Mouse (Mus musculus): ENCODE data around the gene Wars. TPM values are rescaled to one million over a fixed set of nuclear protein-coding genes. Genes with fewer than 3 reads are reported as not detected.

Wars gene
- polyA plus RNA-seq, 1 experiment: 65.8 TPM

- no peak overlapping the region for H3ac ChIP-seq (ENCODE audit: control insufficient read depth, insufficient read length, low read depth)
- H3K79me3 ChIP-seq (ENCODE audit: low read depth): no peaks in the 10 kb centered on the region
- H3K4me3 ChIP-seq (ENCODE audit: insufficient read depth, poor library complexity, severe bottlenecking): no peak overlapping the region
- H3K36me3 ChIP-seq (ENCODE audit: control insufficient read depth, insufficient read depth): no peaks in the 10 kb centered on the region
- no peaks in the 10 kb centered on the region for H3K27me3 ChIP-seq (ENCODE audit: control insufficient read depth, insufficient read depth, insufficient read length)
- no peak for TF ChIP-seq CEBPB (IDR thresholded peaks at IDR 0.05; ENCODE audit: low read depth)
- TF ChIP-seq CTCF (IDR thresholded peaks at IDR 0.05; ENCODE audit: control insufficient read depth, insufficient read depth, insufficient read length): no peak
- TF ChIP-seq USF1 (IDR thresholded peaks at IDR 0.05; ENCODE audit: low read depth): no peak
- TF ChIP-seq MYOD1 (IDR thresholded peaks at IDR 0.05; ENCODE audit: control insufficient read depth, insufficient read length, low read depth): no peak
- TF ChIP-seq MAX (IDR thresholded peaks at IDR 0.05): no peak
- TF ChIP-seq FOSL1 (IDR thresholded peaks at IDR 0.05; ENCODE audit: insufficient read depth, low read length, poor library complexity, severe bottlenecking): no peak
- no peak for TF ChIP-seq MYOG (IDR thresholded peaks at IDR 0.05; ENCODE audit: control insufficient read depth, extremely low read depth, insufficient read length)
- no peaks in the 10 kb centered on the region for H3K79me2 ChIP-seq (ENCODE audit: control insufficient read depth, insufficient read depth)
Measured at GRCm38 (mm10) chr12:108905620-108906302, 11.8 kb upstream of the Wars start.

- Histone ChIP-seq H3K36me3 (ENCODE audit: control insufficient read depth, insufficient read depth) (no peaks in the 10 kb centered on the region), H3K79me2 (ENCODE audit: control insufficient read depth, insufficient read depth) (no peaks in the 10 kb centered on the region), H3K79me3 (ENCODE audit: low read depth) (no peaks in the 10 kb centered on the region), H3K4me3 (ENCODE audit: insufficient read depth, poor library complexity, severe bottlenecking) (no peak overlapping the region), H3ac (ENCODE audit: control insufficient read depth, insufficient read length, low read depth) (no peak overlapping the region), H3K27me3 (ENCODE audit: control insufficient read depth, insufficient read depth, insufficient read length) (no peaks in the 10 kb centered on the region)
- TF ChIP-seq MAX (IDR thresholded peaks at IDR 0.05) (no peak), MYOG (IDR thresholded peaks at IDR 0.05; ENCODE audit: control insufficient read depth, extremely low read depth, insufficient read length) (no peak), MYOD1 (IDR thresholded peaks at IDR 0.05; ENCODE audit: control insufficient read depth, insufficient read length, low read depth) (no peak), CTCF (IDR thresholded peaks at IDR 0.05; ENCODE audit: control insufficient read depth, insufficient read depth, insufficient read length) (no peak), CEBPB (IDR thresholded peaks at IDR 0.05; ENCODE audit: low read depth) (no peak), USF1 (IDR thresholded peaks at IDR 0.05; ENCODE audit: low read depth) (no peak), FOSL1 (IDR thresholded peaks at IDR 0.05; ENCODE audit: insufficient read depth, low read length, poor library complexity, severe bottlenecking) (no peak)
Measured at GRCm38 (mm10) chr12:108904276-108904653, 10.3 kb upstream of the Wars start.

GRCm38 (mm10) chr12:108903600-108904275 lies 9.8 kb upstream of the Wars start:
- Histone ChIP-seq H3ac (ENCODE audit: control insufficient read depth, insufficient read length, low read depth) (no peak overlapping the region), H3K4me3 (ENCODE audit: insufficient read depth, poor library complexity, severe bottlenecking) (no peak overlapping the region), H3K27me3 (ENCODE audit: control insufficient read depth, insufficient read depth, insufficient read length) (no peaks in the 10 kb centered on the region), H3K36me3 (ENCODE audit: control insufficient read depth, insufficient read depth) (peaks cover 1% of the 10 kb centered on the region), H3K79me2 (ENCODE audit: control insufficient read depth, insufficient read depth) (no peaks in the 10 kb centered on the region), H3K79me3 (ENCODE audit: low read depth) (no peaks in the 10 kb centered on the region)
- TF ChIP-seq MYOG (IDR thresholded peaks at IDR 0.05; ENCODE audit: control insufficient read depth, extremely low read depth, insufficient read length): no peak
- peak; percentile 35 for TF ChIP-seq CTCF (IDR thresholded peaks at IDR 0.05; ENCODE audit: control insufficient read depth, insufficient read depth, insufficient read length)
- TF ChIP-seq USF1 (IDR thresholded peaks at IDR 0.05; ENCODE audit: low read depth): no peak
- TF ChIP-seq CEBPB (IDR thresholded peaks at IDR 0.05; ENCODE audit: low read depth): no peak
- peak; percentile 83 for TF ChIP-seq MYOD1 (IDR thresholded peaks at IDR 0.05; ENCODE audit: control insufficient read depth, insufficient read length, low read depth)
- TF ChIP-seq FOSL1 (IDR thresholded peaks at IDR 0.05; ENCODE audit: insufficient read depth, low read length, poor library complexity, severe bottlenecking): no peak

GRCm38 (mm10) chr12:108902940-108903339 lies 9.0 kb upstream of the Wars start:
- TF ChIP-seq CTCF (IDR thresholded peaks at IDR 0.05; ENCODE audit: control insufficient read depth, insufficient read depth, insufficient read length) (peak; percentile 87), MYOG (IDR thresholded peaks at IDR 0.05; ENCODE audit: control insufficient read depth, extremely low read depth, insufficient read length) (no peak), MAX (IDR thresholded peaks at IDR 0.05) (no peak), FOSL1 (IDR thresholded peaks at IDR 0.05; ENCODE audit: insufficient read depth, low read length, poor library complexity, severe bottlenecking) (no peak)
- peaks cover 9% of the 10 kb centered on the region for H3K36me3 ChIP-seq (ENCODE audit: control insufficient read depth, insufficient read depth)
- H3K79me3 ChIP-seq (ENCODE audit: low read depth): no peaks in the 10 kb centered on the region
- H3K79me2 ChIP-seq (ENCODE audit: control insufficient read depth, insufficient read depth): no peaks in the 10 kb centered on the region
- no peak overlapping the region for H3K4me3 ChIP-seq (ENCODE audit: insufficient read depth, poor library complexity, severe bottlenecking)
- no peaks in the 10 kb centered on the region for H3K27me3 ChIP-seq (ENCODE audit: control insufficient read depth, insufficient read depth, insufficient read length)
- H3ac ChIP-seq (ENCODE audit: control insufficient read depth, insufficient read length, low read depth): no peak overlapping the region

GRCm38 (mm10) chr12:108901346-108901745 lies 7.4 kb upstream of the Wars start:
- H3K36me3 ChIP-seq (ENCODE audit: control insufficient read depth, insufficient read depth): peaks cover 15% of the 10 kb centered on the region
- no peak overlapping the region for H3ac ChIP-seq (ENCODE audit: control insufficient read depth, insufficient read length, low read depth)
- no peaks in the 10 kb centered on the region for H3K79me2 ChIP-seq (ENCODE audit: control insufficient read depth, insufficient read depth)
- no peaks in the 10 kb centered on the region for H3K27me3 ChIP-seq (ENCODE audit: control insufficient read depth, insufficient read depth, insufficient read length)
- TF ChIP-seq CEBPB (IDR thresholded peaks at IDR 0.05; ENCODE audit: low read depth) (no peak), MYOD1 (IDR thresholded peaks at IDR 0.05; ENCODE audit: control insufficient read depth, insufficient read length, low read depth) (no peak), MYOG (IDR thresholded peaks at IDR 0.05; ENCODE audit: control insufficient read depth, extremely low read depth, insufficient read length) (no peak), MAX (IDR thresholded peaks at IDR 0.05) (no peak), CTCF (IDR thresholded peaks at IDR 0.05; ENCODE audit: control insufficient read depth, insufficient read depth, insufficient read length) (no peak), FOSL1 (IDR thresholded peaks at IDR 0.05; ENCODE audit: insufficient read depth, low read length, poor library complexity, severe bottlenecking) (no peak), USF1 (IDR thresholded peaks at IDR 0.05; ENCODE audit: low read depth) (no peak)
- no peak overlapping the region for H3K4me3 ChIP-seq (ENCODE audit: insufficient read depth, poor library complexity, severe bottlenecking)
- no peaks in the 10 kb centered on the region for H3K79me3 ChIP-seq (ENCODE audit: low read depth)
